Mouse (Mus musculus): Measurements from ENCODE around the gene Myo19.

Gene Myo19

DNA sequence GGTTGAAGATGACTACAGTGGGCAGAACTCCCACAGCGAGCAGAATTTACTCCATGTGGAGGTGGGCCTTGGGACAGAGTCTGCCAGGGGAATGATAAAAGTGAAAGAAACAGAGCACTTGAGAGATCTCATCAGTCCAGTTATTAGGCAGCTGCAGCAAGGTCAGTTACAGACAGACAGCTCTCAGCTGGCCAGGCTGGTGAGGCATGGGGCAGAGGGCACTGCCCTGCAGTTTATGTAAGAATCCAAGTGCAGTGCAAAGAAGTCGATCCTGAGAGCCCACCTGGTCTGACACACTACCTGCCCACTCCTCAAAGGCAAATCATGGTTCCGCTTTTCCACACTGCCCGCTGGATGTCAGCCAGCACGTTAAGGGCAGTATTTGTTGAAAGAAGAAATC is 6.3 kb downstream of the Myo19 start:
- DNase-seq (ENCODE audit: low spot score in 2 of 2): no peak

- DNase-seq (ENCODE audit: low spot score in 2 of 2): no peak
Observed at GRCm38 (mm10) chr11:84886767-84887511, 7.0 kb downstream of the Myo19 start.

DNA sequence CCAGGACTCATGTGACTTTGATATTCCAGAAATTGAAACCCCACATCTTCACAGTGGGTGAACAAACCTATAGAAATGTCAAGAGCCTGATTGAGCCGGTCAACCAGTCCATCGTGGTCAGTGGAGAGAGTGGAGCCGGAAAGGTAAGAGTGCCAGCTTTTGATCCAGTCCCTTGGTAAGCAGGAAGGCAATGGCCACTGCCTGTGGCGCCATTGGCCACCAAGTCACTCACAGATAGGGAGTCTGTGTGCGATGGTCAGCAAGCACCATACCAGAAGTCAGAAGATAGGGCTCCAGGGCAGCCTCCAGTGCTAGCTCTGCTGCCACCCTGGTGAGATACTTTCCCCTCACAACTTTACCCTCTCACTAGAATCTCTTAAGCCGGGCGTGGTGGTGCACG is 8.1 kb downstream of the Myo19 start:
- DNase-seq (ENCODE audit: low spot score in 2 of 2): no peak

GRCm38 (mm10) chr11:84889492-84889891 is 9.5 kb downstream of the Myo19 start:
- no peak for DNase-seq (ENCODE audit: low spot score in 2 of 2)

GRCm38 (mm10) chr11:84891705-84892104 is 11.8 kb downstream of the Myo19 start:
- no peak for DNase-seq (ENCODE audit: low spot score in 2 of 2)

DNA sequence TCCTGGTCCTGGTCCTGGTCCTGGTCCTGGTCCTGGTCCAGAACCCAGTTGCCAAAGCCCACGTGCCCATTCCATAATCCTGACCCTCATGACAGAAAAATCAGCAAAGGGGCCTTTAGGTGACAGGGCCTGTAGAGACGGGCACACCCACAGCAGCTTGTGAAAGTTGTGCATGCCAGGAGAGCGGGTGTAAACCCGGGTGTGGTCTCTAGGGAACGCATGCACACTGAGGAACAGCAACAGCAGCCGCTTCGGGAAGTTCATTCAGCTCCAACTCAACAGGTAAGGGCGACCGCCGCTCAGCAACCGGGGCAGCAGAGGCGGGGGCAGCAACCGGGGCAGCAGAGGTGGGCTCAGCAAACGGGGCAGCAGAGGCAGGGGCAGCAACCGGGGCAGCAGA is 13.2 kb downstream of the Myo19 start:
- no peak for DNase-seq (ENCODE audit: low spot score in 2 of 2)

- no peak for DNase-seq (ENCODE audit: low spot score in 2 of 2)
Observed at GRCm38 (mm10) chr11:84904597-84905144, 24.7 kb downstream of the Myo19 start.

DNA sequence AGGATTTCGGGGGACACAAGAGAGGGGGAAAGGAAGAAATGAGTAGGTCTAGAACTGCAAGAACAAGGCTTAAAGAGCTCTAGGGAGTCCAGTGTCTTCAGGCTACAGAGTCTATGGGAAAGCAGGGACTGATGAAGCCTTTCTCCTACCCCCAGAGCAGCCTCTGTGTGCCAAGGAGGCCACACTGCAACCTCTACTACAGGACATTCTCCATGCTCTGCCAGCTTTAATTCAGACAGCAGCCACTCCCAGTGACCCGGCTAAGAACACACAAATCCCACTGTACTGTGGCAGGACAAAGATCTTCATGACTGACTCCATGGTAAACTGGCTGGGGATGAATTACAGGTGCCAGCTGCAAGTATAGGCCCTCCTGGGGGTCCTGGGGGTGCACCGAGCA is 27.1 kb downstream of the Myo19 start:
- DNase-seq (ENCODE audit: low spot score in 2 of 2): no peak

- DNase-seq (ENCODE audit: low spot score in 2 of 2): no peak
Observed at GRCm38 (mm10) chr11:84908480-84908879, 28.5 kb downstream of the Myo19 start.

- no peak for DNase-seq (ENCODE audit: low spot score in 2 of 2)
Observed at GRCm38 (mm10) chr11:84910411-84910810, 30.5 kb downstream of the Myo19 start.

GRCm38 (mm10) chr11:84914673-84915072 is 34.7 kb downstream of the Myo19 start:
- no peak for DNase-seq (ENCODE audit: low spot score in 2 of 2)

DNA sequence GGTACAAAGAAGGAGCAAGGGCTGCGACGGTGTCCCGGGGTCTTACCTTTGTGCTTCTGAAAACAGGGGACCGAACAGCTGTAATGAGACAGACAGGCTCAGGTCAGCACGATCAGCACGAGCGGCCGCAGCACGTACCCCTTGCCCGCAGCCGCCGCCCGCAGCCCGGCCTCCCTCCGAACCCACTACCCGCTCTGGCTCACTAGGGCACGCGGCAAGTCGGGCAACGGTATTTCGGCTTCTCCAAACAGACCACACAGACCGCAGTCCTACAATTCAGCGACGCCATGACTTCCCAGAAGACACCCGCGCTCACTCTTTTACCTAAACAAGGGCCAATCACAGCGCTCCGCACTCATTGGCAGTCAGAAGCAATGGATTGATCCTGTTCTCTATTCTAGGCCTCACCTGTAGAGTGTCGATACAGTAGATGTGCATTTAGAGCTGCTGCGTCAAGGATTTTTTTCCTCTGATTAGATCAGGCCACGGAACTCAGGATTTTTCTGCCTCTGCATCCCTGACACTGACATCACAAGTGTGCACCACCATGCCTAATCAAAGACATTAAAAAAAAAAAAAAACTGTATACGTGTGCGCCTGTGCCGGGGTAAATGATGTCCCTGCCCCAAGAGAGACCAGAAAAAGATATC is 36.2 kb downstream of the Myo19 start, which contains the start of gene Znhit3:
Gene Znhit3, minus strand, starts transcription at position 314 of the 650 bp plus-strand sequence.
- peak; percentile 70 to 81 for DNase-seq (ENCODE audit: low spot score in 2 of 2)

- no peak for DNase-seq (ENCODE audit: low spot score in 2 of 2)
Observed at GRCm38 (mm10) chr11:84916703-84917300, 36.9 kb downstream of the Myo19 start.

GRCm38 (mm10) chr11:84918425-84918824 is 38.5 kb downstream of the Myo19 start:
- peak; percentile 84 to 89 for DNase-seq (ENCODE audit: low spot score in 2 of 2)

GRCm38 (mm10) chr11:84919276-84919675 is 39.3 kb downstream of the Myo19 start:
- no peak for DNase-seq (ENCODE audit: low spot score in 2 of 2)

GRCm38 (mm10) chr11:84919951-84920350 is 40.0 kb downstream of the Myo19 start:
- DNase-seq (ENCODE audit: low spot score in 2 of 2): no peak

- DNase-seq (ENCODE audit: low spot score in 2 of 2): no peak
Observed at GRCm38 (mm10) chr11:84920981-84921380, 41.0 kb downstream of the Myo19 start.

DNA sequence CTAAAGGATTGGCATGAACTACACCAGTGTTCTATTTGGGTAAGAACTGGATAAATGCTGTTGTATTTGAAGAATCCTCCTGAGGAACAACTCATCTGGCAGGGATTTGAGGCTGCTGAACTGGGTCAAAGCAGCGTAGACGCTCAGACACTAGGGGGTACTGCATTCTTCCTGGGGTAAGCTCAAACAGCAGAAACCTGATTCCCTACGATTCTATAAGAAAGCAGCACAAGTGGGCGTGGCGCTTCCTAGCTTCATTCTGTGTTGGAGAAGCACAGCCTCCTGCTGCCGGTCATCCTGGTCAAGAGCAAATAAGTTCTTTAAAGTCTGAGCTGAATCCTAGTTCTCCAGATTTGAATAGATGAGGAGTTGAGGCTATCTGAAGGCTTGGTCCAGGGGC is 52.3 kb downstream of the Myo19 start:
- no peak for DNase-seq (ENCODE audit: low spot score in 2 of 2)

- DNase-seq (ENCODE audit: low spot score in 2 of 2): no peak
Observed at GRCm38 (mm10) chr11:84939508-84940053, 59.6 kb downstream of the Myo19 start.

GRCm38 (mm10) chr11:84940140-84940539 is 60.2 kb downstream of the Myo19 start:
- no peak for DNase-seq (ENCODE audit: low spot score in 2 of 2)

DNA sequence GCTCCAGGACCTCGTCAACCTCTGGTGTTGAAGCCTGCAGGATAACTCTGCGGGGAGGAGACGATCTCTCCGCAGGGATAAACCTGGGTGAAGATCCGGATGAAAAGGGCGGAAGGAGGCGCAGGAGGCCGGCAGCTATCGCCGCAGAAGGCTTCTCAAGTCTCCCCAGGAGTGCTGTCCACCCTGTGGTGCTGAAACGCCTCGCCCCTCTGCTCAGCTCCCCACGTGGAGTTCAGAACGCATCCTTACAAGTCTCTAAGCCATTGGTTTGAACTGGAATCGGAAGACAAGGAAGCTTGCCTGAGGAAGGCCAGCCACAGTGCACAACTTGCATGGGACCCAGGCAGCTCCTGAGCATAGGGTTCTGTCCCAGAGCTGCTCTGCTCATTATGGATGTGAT is 64.0 kb downstream of the Myo19 start:
- DNase-seq (ENCODE audit: low spot score in 2 of 2): no peak
